Mouse (Mus musculus): ENCODE data around the gene Abhd16a. TPM values are rescaled to one million over a fixed set of nuclear protein-coding genes. Genes with fewer than 3 reads are reported as not detected.

Abhd16a gene
- polyA plus RNA-seq (2015; fragmentation: Nextera tagmentation; extraction: Ambion mirVana): 114 and 120 TPM in 2 replicates

GRCm38 (mm10) chr17:35088825-35089644 lies at the start of gene Abhd16a:
Abhd16a (plus strand) TSS chr17:35089263.

GRCm38 (mm10) chr17:35046681-35047455 lies 42.2 kb upstream of the Abhd16a start, which contains the start of gene Msh5:
Msh5 (minus strand) TSS chr17:35046745.

GRCm38 (mm10) chr17:35049561-35050016 lies 39.5 kb upstream of the Abhd16a start, which contains the start of gene Clic1:
Clic1 (plus strand) TSS chr17:35049966.

DNA sequence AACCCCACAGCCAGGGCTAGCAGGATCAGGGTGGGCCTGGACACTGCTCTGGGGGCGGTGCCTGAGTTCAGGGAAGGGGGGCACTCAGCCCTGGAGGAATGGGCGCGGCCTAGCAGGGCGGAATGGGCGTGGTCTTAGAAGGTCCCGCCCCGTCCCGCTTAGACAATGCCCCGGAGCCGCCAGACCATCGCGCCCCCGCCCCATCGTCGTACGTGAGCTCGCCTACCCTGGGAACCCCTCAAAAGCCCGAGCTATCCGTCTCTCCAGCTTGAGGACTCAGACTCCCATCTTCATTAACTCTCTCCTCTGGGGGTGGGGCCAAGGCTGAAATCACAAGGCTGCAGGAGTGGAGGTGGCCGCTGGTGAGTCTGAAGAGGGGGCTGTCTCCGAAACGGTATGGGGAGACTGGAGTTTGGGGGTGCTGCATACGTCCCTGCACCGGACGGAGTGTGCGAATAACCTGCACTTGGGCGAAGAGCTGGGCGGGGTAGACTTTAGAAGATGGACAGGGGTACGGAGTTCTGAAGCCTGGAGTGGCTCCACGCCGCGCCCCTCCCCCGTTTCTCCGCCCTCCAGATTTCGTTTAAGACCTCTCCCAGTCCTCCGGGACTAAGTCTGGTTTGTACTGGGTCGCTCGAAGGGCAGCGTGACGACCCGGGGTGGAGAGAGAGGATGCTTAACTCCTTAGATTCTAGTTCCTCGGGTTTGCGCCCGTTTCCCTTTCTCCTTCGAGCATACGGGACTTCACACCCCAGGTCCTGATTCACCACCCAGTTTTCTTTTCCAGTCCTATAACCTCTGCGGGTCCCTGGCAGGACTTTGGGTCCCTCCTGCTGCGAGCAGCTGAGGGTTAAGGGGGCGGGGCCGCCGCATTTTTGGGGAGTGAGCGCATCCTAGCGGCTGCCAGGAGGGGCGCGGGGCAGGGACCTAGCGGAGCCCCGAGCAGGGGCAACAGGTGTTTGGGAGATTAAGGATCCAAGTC lies 29.9 kb upstream of the Abhd16a start, which contains the start of gene Ddah2:
Gene Ddah2 (plus strand): TSS at position 125 of the 982 bp plus-strand sequence.

GRCm38 (mm10) chr17:35064951-35065947 lies 23.8 kb upstream of the Abhd16a start, which contains the start of gene Ly6g6c:
Ly6g6c (plus strand) TSS chr17:35065388.

DNA sequence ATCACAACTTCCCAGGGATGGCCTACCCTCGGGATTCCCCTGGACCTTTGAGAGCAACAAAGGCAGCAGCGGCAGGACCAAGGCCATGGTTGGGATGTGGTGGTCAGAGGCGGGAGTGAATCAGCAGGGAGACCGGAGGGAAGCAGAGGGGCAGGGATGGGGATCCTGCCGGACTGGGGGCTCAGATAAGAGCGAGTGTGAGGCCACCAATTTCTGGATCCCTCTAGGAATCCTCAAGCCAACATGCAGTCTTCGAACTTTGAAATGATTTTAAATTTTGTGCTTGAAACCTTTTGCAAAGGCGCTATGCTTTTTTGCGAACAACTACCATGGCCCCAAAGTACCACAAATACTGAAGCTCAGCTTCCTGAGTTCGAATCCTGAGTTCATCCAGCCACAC lies 23.0 kb upstream of the Abhd16a start, which contains the start of gene Mpig6b:
Gene Mpig6b (minus strand): TSS at position 101 of the 400 bp plus-strand sequence.

GRCm38 (mm10) chr17:35076507-35077176 lies 12.4 kb upstream of the Abhd16a start, which contains the start of gene Ly6g6e:
Ly6g6e (plus strand) TSS chr17:35076902.

DNA sequence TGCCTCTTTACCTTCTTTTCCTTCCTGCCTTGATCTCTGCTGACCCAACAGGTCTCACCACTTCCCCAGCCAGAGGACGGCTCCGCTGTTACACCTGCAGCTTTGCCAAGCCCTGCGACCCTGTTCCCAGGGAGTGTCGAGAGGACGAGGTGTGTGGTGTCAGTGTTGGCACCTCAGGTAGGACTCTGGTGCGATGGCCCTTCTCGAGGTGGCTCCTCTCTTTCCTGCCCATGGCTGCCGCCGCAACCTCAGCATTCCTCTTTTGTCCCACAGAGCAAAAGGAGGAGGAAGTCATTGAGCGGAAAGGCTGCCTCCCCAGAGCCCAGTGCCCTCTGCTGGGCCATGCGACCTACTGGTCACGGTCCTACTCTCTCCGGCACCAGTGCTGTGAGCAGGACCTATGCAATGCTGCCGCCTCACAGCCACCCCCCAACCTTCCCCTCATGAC lies 11.3 kb upstream of the Abhd16a start, which contains the start of gene Ly6g6d:
Gene Ly6g6d (minus strand): TSS at position 280 of the 448 bp plus-strand sequence.

GRCm38 (mm10) chr17:35085208-35085865 lies 3.7 kb upstream of the Abhd16a start, which contains the start of gene Ly6g6f:
Ly6g6f (minus strand) TSS chr17:35085610.

DNA sequence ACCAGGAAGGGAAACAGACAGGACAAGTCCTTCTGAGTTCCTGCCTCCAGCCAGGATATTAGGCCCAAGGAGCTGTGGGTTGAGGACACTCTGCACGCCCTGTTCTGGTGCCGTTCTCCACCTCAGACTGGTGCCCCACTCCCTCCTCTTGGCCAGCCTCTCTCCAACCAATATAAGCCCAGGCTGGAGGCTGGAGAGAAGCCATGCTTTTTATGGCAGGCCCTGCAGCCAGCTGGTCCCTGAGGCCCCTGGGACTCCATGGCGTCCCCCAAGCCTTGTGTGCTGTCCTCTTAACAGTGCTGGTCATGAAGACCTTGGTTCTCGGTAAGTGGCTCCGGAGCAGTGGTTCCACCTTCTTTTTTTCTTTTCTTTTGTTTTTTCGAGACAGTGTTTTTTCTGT lies 19.0 kb downstream of the Abhd16a start, which contains the start of gene Ly6g5c:
Gene Ly6g5c (plus strand): TSS at position 183 of the 400 bp plus-strand sequence.

GRCm38 (mm10) chr17:35115046-35116019 lies 26.3 kb downstream of the Abhd16a start, which contains the start of gene Ly6g5b:
Ly6g5b (minus strand) TSS chr17:35115428.

GRCm38 (mm10) chr17:35121143-35121799 lies 32.2 kb downstream of the Abhd16a start, which contains the start of gene Gpank1:
Gpank1 (plus strand) TSS chr17:35121455.

GRCm38 (mm10) chr17:35121871-35122303 lies 32.8 kb downstream of the Abhd16a start, which contains the start of gene Csnk2b:
Csnk2b (minus strand) TSS chr17:35122053.

DNA sequence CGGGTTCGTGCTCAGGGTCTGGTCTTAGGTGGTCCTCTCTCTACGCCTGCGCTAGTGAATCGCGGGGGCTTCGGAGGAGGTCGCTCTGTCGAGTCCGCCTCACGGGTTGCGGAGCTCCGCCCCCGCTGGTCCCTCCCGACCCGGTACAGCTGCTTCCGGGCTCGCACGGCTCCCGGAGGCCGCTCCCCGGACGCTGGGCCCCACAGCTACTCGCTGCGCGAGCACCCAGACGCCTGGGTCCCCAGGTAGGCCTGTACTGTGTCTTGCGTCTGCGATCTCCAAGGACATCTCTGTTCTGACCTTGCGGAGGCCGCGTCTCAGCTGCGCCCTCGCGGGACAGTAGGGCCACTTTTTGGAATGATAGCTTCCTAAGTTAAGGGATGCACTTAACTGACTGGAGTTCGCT lies 37.1 kb downstream of the Abhd16a start, which contains the start of gene D17H6S53E:
Gene D17H6S53E (plus strand): TSS at position 168 of the 406 bp plus-strand sequence.

GRCm38 (mm10) chr17:35131500-35132173 lies 42.6 kb downstream of the Abhd16a start, which contains the start of gene Apom:
Apom (minus strand) TSS chr17:35132050.

